Mouse (Mus musculus) heart, adult 8-10 months (tissue): ENCODE results near the gene Slc5a2. TPM values are rescaled to one million over a fixed set of nuclear protein-coding genes. Genes with fewer than 3 reads are reported as not detected.

Experiments used
- DNase-seq: peaks from one replicate; pipeline ENCODE4 v3.0.0; 2022; ENCODE audit warnings: low spot score
- total RNA-seq, 4 experiments: library from RNA; stranded (reverse); gene quantifications; 2 replicates each; pipeline ENCODE4 v1.2.4; 2022

The Slc5a2 gene
- total RNA-seq, 4 experiments from 2014 or later = not detected

DNA sequence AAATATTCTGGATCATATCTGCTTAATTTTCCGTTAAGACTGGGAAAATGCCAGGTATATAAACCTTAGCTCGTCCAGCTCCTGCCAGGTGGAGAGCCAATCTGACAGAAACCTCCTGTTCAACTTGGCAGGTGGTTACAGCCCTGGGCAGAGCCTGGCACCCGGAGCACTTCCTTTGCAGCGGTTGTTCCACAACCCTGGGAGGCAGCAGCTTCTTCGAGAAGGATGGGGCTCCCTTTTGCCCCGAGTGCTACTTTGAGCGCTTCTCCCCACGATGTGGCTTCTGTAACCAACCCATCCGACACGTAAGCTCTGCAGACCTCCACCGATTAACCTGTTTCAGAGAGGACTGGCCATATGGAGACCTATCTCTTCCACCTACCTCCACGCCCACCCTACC is 13.5 kb upstream of the Slc5a2 start:
- no peak for DNase-seq

DNA sequence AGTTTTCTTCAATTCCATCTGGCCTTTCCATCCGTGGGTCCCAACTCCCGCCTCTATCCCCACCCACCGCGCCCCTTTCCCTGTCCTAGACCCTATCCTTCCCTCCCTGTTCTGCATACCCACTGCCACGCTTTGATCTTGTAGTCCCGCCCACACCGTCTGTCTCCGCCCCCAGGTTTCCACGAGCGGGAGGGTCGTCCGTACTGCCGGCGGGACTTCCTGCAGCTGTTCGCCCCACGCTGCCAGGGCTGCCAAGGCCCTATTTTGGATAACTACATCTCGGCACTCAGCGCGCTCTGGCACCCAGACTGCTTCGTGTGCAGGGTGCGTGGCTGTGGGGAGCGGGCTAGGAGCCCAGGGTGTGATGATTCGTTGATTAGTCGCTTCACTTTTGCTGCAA is 12.8 kb upstream of the Slc5a2 start:
- DNase-seq = no peak

DNA sequence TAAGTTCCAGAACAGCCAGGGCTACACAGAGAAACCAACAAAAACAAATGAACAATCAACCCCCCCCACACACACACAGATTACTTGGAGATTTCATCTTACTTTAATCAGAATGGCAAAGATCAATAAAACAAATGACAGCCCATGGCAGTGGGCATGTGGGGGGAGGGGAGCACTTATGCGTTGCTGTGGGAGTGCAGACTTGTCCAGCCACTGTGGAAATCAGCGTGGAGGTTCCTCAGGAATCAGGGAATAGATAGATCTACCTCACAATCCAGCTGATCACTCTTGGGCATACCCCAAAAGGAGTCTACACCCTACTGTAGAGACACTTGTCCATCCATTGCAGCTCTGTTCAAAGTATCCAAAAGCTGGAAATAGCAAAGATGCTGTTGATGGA is 10.5 kb upstream of the Slc5a2 start:
- no peak for DNase-seq

- DNase-seq = no peak
Measured at GRCm38 (mm10) chr7:128255757-128256156, 9.7 kb upstream of the Slc5a2 start.

DNA sequence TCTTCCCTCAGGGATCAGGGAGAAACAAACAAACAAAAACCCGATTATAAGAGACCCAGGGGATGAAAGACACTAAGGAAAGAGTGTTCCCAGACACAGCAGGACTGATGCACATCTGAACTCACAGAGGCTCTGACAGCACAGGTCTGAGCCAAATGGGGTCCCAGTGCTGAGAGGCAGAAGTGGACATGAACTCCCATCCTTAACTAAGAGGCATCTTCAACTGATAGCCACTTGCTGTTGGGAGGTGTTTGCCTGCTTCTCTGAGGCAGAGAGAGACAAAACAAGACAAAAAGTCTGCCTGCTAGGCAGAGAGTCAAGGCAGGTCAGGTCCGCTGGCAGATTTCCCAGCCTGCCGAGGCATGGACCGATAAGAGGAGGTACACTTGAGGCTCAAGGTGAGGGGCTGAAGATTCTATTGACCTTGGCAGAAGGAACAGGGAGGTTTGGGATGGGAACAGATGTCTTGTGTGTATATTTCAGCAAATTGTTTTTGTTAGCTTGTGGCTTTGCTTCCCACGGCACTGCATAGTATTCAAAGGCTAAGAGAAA is 8.6 kb upstream of the Slc5a2 start:
- no peak for DNase-seq

DNA sequence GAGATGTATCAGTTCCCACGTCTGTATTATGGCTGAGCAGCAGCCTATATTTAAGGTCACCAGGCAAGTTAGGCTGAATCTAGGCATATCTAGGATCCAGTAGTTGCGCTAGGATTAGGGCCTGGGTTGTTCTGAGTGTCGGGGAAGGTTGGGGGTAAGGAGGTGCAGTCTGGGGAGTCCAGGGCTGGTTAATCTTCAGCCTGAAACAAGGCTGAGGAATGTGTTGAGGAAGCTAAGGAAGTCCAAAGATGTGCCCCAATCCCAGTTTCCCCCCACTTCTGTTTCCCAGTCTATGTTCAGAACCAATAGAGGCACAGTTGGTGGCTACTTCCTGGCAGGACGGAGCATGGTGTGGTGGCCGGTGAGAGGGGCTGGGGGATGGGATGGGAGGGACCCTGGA is 599 bp downstream of the Slc5a2 start:
- no peak for DNase-seq

GRCm38 (mm10) chr7:128267391-128267790 is 1.9 kb downstream of the Slc5a2 start:
- DNase-seq = no peak

GRCm38 (mm10) chr7:128267813-128268212 is 2.4 kb downstream of the Slc5a2 start:
- no peak for DNase-seq

- DNase-seq = no peak
Measured at GRCm38 (mm10) chr7:128270431-128270850, 5.0 kb downstream of the Slc5a2 start.

DNA sequence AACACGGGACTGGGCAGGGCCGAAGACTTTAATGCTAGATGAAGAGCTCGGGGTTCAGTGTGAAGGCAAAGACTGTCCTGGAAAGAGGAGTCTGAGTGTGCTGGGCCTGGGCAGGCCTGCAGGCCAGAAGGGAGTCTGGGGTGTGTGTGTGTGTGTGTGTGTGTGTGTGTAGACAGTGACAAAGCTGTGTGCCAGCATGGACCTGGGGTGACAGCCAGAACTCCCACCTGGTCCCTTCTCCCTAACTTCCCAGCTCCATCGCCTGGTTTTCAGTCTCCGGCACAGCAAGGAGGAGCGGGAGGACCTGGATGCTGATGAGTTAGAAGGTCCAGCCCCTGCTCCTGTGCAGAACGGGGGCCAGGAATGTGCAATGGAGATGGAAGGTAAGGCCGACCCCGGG is 6.0 kb downstream of the Slc5a2 start:
- DNase-seq = no peak

- no peak for DNase-seq
Measured at GRCm38 (mm10) chr7:128276051-128276450, 10.6 kb downstream of the Slc5a2 start.

- no peak for DNase-seq
Measured at GRCm38 (mm10) chr7:128279750-128280149, 14.3 kb downstream of the Slc5a2 start.

GRCm38 (mm10) chr7:128281765-128282164 is 16.3 kb downstream of the Slc5a2 start:
- no peak for DNase-seq

DNA sequence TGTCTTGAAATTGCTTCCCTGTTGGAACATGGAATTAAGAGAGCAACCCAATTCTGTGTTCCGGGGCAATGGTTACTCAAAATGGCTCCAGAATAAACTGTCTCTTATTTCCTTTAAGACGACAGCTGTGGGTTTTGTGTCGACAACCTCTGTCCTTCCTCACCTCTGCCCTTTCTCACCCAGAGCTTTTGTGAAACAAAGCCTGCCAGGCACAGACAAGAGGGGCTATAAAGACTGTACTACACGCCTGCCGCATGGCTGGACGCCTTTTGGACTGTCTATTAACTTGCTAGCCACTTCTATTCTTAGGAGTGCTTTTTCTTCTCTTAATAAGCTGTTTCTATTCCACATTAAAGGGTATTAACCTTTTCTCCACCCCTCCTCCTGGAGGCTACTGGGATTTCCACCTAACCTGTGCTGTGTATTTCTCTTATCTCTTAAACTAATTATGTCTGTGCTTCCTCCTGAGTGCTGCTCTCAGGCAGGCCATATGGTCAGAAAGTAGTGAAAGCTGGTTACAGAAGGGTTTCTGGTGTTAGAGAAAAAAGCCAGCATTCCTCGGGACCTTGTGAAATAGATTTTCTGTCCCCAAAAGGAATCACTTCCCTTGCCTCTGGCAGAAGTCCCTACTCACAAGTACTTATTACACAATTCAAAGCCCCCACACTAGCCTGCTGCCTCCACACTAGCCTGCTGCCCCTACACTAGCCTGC is 17.2 kb downstream of the Slc5a2 start:
- DNase-seq = no peak

DNA sequence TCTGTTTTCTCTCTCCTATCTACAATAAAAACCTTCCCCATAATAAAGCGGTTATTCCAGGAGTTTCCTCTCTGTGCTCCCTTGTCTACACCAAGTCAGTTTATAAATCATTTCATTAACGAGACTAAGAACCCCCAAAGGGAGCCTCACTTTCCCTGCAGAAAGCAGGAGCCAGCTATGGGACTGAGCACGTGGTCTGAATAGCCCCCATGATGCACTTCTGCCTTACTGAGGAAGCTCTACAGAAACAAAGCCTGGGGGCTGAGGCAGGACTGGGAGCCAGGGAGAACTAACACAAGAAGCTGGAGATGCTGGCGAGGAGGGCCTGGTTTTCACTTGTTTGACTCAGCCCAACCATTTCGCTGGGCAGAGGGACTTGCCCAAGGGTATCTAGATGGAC is 18.6 kb downstream of the Slc5a2 start:
- no peak for DNase-seq

DNA sequence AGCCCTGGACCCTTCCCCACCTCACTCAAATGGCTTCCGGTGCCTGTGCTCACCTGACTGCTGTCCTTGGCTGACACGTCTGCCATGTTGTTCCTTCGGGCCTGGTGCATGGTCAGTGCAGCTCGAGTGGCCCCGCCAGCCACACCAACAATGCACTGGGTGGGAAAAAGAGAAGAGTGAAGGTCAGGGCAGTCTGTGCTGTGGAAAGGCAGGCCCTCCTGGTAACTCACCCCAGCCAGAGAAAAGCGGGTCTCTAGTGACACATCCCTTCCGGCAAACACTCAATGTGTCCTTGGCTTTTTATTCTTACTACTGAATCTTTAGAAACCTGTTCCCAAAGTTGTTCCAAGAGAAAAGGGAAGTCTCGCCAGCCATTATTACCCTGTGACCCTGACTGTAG is 19.6 kb downstream of the Slc5a2 start:
- no peak for DNase-seq

- no peak for DNase-seq
Measured at GRCm38 (mm10) chr7:128288923-128289544, 23.6 kb downstream of the Slc5a2 start.

DNA sequence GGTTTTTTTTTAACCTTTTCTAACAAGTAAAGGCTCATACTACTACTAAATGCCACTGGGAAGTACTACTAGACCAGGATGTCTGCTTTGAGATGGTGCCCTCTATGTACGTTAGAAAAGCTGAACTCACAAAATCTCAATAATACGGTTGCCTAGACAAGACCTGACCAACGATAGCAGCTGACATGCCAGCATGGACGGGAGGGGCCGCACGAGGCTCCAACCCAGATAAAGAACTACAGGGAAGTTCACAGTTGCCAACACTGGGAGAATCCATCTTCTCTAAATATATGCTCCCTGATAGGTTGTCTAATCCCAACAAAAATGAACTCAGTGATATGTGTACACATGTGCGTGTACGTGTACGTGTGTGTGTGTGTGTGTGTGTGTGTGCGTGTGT is 29.3 kb downstream of the Slc5a2 start:
- DNase-seq = no peak

DNA sequence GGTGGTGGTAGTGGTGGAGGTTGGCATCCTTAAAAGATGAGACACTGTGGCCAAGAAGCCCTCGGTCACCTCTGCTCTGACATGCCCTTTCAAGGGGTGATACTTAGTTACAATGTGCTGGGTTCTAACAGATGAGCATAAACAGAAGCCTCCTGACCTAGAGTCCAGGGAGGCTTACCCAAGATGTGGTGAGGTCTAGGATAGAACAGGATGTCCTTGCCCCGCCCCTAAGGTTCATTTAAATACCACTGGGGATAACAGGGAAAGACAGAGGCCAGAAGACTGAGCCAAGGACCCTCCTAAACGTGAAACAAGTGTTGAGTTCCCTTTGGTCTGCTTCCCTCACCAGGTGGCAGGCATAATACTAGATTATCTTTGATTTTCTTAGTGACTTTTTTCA is 31.1 kb downstream of the Slc5a2 start:
- no peak for DNase-seq

- no peak for DNase-seq
Measured at GRCm38 (mm10) chr7:128297291-128297616, 31.8 kb downstream of the Slc5a2 start.

DNA sequence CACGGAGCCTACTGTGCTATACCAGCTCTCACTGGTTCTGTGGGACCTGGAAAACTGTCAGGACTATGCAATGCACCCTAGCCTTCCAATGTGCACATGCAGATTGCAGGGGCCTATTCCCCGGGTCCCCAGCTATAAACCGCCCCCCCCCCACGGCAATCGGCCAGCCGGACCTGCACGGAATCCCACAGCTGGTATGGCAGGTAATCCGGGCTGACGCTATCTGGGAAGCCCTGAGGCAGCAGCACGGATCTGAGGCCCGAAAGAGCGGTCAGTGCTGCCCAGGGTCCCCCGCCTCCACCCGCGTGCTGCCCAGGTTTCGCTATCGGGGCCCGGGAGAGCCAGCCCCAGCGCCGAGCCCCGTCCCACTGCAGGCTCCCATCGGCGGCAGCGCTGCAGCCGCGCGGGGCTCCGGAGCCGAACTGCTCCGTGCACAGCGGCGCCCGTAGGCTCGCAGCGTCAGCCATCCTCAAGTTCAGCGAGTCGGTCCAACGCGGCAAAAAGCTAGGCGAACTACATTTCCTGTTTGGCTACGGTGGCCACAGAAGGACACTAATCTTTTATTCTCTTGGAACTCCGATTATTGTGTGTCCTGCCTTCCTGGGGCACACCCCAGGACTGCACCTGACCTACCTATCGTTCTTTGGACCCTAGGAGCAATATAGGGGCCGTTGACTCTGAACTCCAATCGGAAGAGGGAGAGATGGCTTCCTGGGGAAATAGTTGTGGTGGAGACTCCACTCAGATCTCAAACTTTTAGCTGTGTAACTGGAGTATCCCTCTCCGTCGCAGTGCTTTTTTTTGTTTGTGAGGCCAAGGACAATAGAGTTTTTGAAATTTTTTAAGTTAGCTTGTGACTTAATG is 32.4 kb downstream of the Slc5a2 start, which contains the start of gene BC017158:
Gene BC017158 (minus strand): TSS at position 554 of the 864 bp plus-strand sequence.
- peak; percentile 90 for DNase-seq
